Mouse (Mus musculus): ENCODE measurements around the gene Tuba1c. TPM values are rescaled to one million over a fixed set of nuclear protein-coding genes. Genes with fewer than 3 reads are reported as not detected.

Tuba1c gene
- polyA plus RNA-seq, 1 experiment from 2014 or later: 142 TPM

- H3K4me3 ChIP-seq (ENCODE audit: low read depth, low read length): peak overlapping the region; percentile 33
- peak overlapping the region; percentile 79 for H3K27ac ChIP-seq (ENCODE audit: low read depth, low read length)
- H3K4me2 ChIP-seq (ENCODE audit: low read depth, low read length, severe bottlenecking): peak overlapping the region; percentile 68
- peak overlapping the region; percentile 74 for H3K9ac ChIP-seq (ENCODE audit: low read length)
- no peaks in the 10 kb centered on the region for H3K27me3 ChIP-seq (ENCODE audit: control insufficient read depth, insufficient read depth, low read length)
- DNase-seq (ENCODE audit: low spot score) (peak; percentile 98), ATAC-seq (replicated peaks; ENCODE audit: low FRiP score) (peak; percentile 88)
- H3K36me3 ChIP-seq (ENCODE audit: control insufficient read depth, insufficient read depth, low read length): no peaks in the 10 kb centered on the region
- H3K4me1 ChIP-seq (replicated peaks; ENCODE audit: control insufficient read depth, insufficient read depth, low read length): peaks cover 41% of the 10 kb centered on the region
- no peaks in the 10 kb centered on the region for H3K9me3 ChIP-seq (ENCODE audit: control insufficient read depth, low read length)
- WGBS: 4% methylated on average over 35 of the region's 35 CpGs
Observed at GRCm38 (mm10) chr15:98993093-98993793, 36.4 kb upstream of the Tuba1c start.

GRCm38 (mm10) chr15:98993865-98994264 is 35.8 kb upstream of the Tuba1c start:
- Histone ChIP-seq H3K27ac (ENCODE audit: low read depth, low read length) (no peak overlapping the region; the same call in 1 of the 2 replicates), H3K4me1 (replicated peaks; ENCODE audit: control insufficient read depth, insufficient read depth, low read length) (peaks cover 36% of the 10 kb centered on the region), H3K4me2 (ENCODE audit: low read depth, low read length, severe bottlenecking) (peak overlapping the region; percentile 68; the same call in 1 of the 2 replicates), H3K4me3 (ENCODE audit: low read depth, low read length) (no peak overlapping the region), H3K36me3 (ENCODE audit: control insufficient read depth, insufficient read depth, low read length) (no peaks in the 10 kb centered on the region), H3K9ac (ENCODE audit: low read length) (no peak overlapping the region), H3K27me3 (ENCODE audit: control insufficient read depth, insufficient read depth, low read length) (no peaks in the 10 kb centered on the region), H3K9me3 (ENCODE audit: control insufficient read depth, low read length) (no peaks in the 10 kb centered on the region)
- ATAC-seq (replicated peaks; ENCODE audit: low FRiP score) (no peak), DNase-seq (ENCODE audit: low spot score) (peak; percentile 96)
- WGBS: 3% methylated on average over 11 of the region's 11 CpGs

- H3K4me3 ChIP-seq (ENCODE audit: low read depth, low read length): no peak overlapping the region
- H3K27ac ChIP-seq (ENCODE audit: low read depth, low read length): no peak overlapping the region
- H3K9me3 ChIP-seq (ENCODE audit: control insufficient read depth, low read length): no peaks in the 10 kb centered on the region
- ATAC-seq (replicated peaks; ENCODE audit: low FRiP score) (no peak), DNase-seq (ENCODE audit: low spot score) (no peak)
- no peaks in the 10 kb centered on the region for H3K27me3 ChIP-seq (ENCODE audit: control insufficient read depth, insufficient read depth, low read length)
- H3K4me2 ChIP-seq (ENCODE audit: low read depth, low read length, severe bottlenecking): no peak overlapping the region
- no peak overlapping the region for H3K9ac ChIP-seq (ENCODE audit: low read length)
- peaks cover 27% of the 10 kb centered on the region for H3K4me1 ChIP-seq (replicated peaks; ENCODE audit: control insufficient read depth, insufficient read depth, low read length)
- H3K36me3 ChIP-seq (ENCODE audit: control insufficient read depth, insufficient read depth, low read length): no peaks in the 10 kb centered on the region
- 80% methylated on average over 9 of the region's 9 CpGs for WGBS
Observed at GRCm38 (mm10) chr15:98994957-98995520, 34.7 kb upstream of the Tuba1c start.

- Histone ChIP-seq H3K36me3 (ENCODE audit: control insufficient read depth, insufficient read depth, low read length) (no peaks in the 10 kb centered on the region), H3K27ac (ENCODE audit: low read depth, low read length) (no peak overlapping the region), H3K9ac (ENCODE audit: low read length) (no peak overlapping the region), H3K4me1 (replicated peaks; ENCODE audit: control insufficient read depth, insufficient read depth, low read length) (peaks cover 15% of the 10 kb centered on the region), H3K4me3 (ENCODE audit: low read depth, low read length) (no peak overlapping the region), H3K27me3 (ENCODE audit: control insufficient read depth, insufficient read depth, low read length) (no peaks in the 10 kb centered on the region), H3K4me2 (ENCODE audit: low read depth, low read length, severe bottlenecking) (no peak overlapping the region), H3K9me3 (ENCODE audit: control insufficient read depth, low read length) (no peaks in the 10 kb centered on the region)
- peak; percentile 47 for DNase-seq (ENCODE audit: low spot score)
- WGBS: 87% methylated on average over 7 of the region's 7 CpGs
- no peak for ATAC-seq (replicated peaks; ENCODE audit: low FRiP score)
Observed at GRCm38 (mm10) chr15:98996840-98997239, 32.9 kb upstream of the Tuba1c start.

GRCm38 (mm10) chr15:98997938-98998774 is 31.5 kb upstream of the Tuba1c start:
- Histone ChIP-seq H3K27me3 (ENCODE audit: control insufficient read depth, insufficient read depth, low read length) (no peaks in the 10 kb centered on the region), H3K4me1 (replicated peaks; ENCODE audit: control insufficient read depth, insufficient read depth, low read length) (peaks cover 8% of the 10 kb centered on the region), H3K9me3 (ENCODE audit: control insufficient read depth, low read length) (no peaks in the 10 kb centered on the region), H3K27ac (ENCODE audit: low read depth, low read length) (peak overlapping the region; percentile 34; the same call in 1 of the 2 replicates), H3K4me2 (ENCODE audit: low read depth, low read length, severe bottlenecking) (no peak overlapping the region), H3K36me3 (ENCODE audit: control insufficient read depth, insufficient read depth, low read length) (no peaks in the 10 kb centered on the region), H3K9ac (ENCODE audit: low read length) (no peak overlapping the region), H3K4me3 (ENCODE audit: low read depth, low read length) (no peak overlapping the region)
- ATAC-seq (replicated peaks; ENCODE audit: low FRiP score) (no peak), DNase-seq (ENCODE audit: low spot score) (no peak)
- WGBS: 57% methylated on average over 13 of the region's 13 CpGs

GRCm38 (mm10) chr15:98998775-98999157 is 30.9 kb upstream of the Tuba1c start:
- no peaks in the 10 kb centered on the region for H3K36me3 ChIP-seq (ENCODE audit: control insufficient read depth, insufficient read depth, low read length)
- 43% methylated on average over 6 of the region's 6 CpGs for WGBS
- peaks cover 8% of the 10 kb centered on the region for H3K4me1 ChIP-seq (replicated peaks; ENCODE audit: control insufficient read depth, insufficient read depth, low read length)
- H3K4me2 ChIP-seq (ENCODE audit: low read depth, low read length, severe bottlenecking): no peak overlapping the region
- ATAC-seq (replicated peaks; ENCODE audit: low FRiP score): no peak
- H3K27me3 ChIP-seq (ENCODE audit: control insufficient read depth, insufficient read depth, low read length): no peaks in the 10 kb centered on the region
- DNase-seq (ENCODE audit: low spot score): no peak
- H3K4me3 ChIP-seq (ENCODE audit: low read depth, low read length): no peak overlapping the region
- no peaks in the 10 kb centered on the region; the same call in 1 of the 2 replicates for H3K9me3 ChIP-seq (ENCODE audit: control insufficient read depth, low read length)
- no peak overlapping the region for H3K9ac ChIP-seq (ENCODE audit: low read length)
- no peak overlapping the region for H3K27ac ChIP-seq (ENCODE audit: low read depth, low read length)

GRCm38 (mm10) chr15:99000535-99001283 is 29.0 kb upstream of the Tuba1c start:
- Histone ChIP-seq H3K4me3 (ENCODE audit: low read depth, low read length) (no peak overlapping the region), H3K36me3 (ENCODE audit: control insufficient read depth, insufficient read depth, low read length) (no peaks in the 10 kb centered on the region), H3K27me3 (ENCODE audit: control insufficient read depth, insufficient read depth, low read length) (no peaks in the 10 kb centered on the region), H3K4me2 (ENCODE audit: low read depth, low read length, severe bottlenecking) (no peak overlapping the region), H3K9ac (ENCODE audit: low read length) (peak overlapping the region; percentile 17; the same call in 1 of the 2 replicates), H3K4me1 (replicated peaks; ENCODE audit: control insufficient read depth, insufficient read depth, low read length) (peaks cover 8% of the 10 kb centered on the region), H3K9me3 (ENCODE audit: control insufficient read depth, low read length) (no peaks in the 10 kb centered on the region; the same call in 1 of the 2 replicates), H3K27ac (ENCODE audit: low read depth, low read length) (no peak overlapping the region)
- peak; percentile 73 for DNase-seq (ENCODE audit: low spot score)
- WGBS: 44% methylated on average over 14 of the region's 14 CpGs
- no peak for ATAC-seq (replicated peaks; ENCODE audit: low FRiP score)

- Histone ChIP-seq H3K27me3 (ENCODE audit: control insufficient read depth, insufficient read depth, low read length) (no peaks in the 10 kb centered on the region), H3K27ac (ENCODE audit: low read depth, low read length) (no peak overlapping the region), H3K4me3 (ENCODE audit: low read depth, low read length) (no peak overlapping the region), H3K9ac (ENCODE audit: low read length) (peak overlapping the region; percentile 39; the same call in 1 of the 2 replicates), H3K4me1 (replicated peaks; ENCODE audit: control insufficient read depth, insufficient read depth, low read length) (peaks cover 8% of the 10 kb centered on the region), H3K9me3 (ENCODE audit: control insufficient read depth, low read length) (no peaks in the 10 kb centered on the region; the same call in 1 of the 2 replicates), H3K36me3 (ENCODE audit: control insufficient read depth, insufficient read depth, low read length) (no peaks in the 10 kb centered on the region), H3K4me2 (ENCODE audit: low read depth, low read length, severe bottlenecking) (peak overlapping the region; percentile 36; the same call in 1 of the 2 replicates)
- ATAC-seq (replicated peaks; ENCODE audit: low FRiP score) (no peak), DNase-seq (ENCODE audit: low spot score) (no peak)
- WGBS: 23% methylated on average over 17 of the region's 17 CpGs
Observed at GRCm38 (mm10) chr15:99001451-99001931, 28.2 kb upstream of the Tuba1c start.
